In genomic region chr5:45220272-45220916, GRCm38 (mm10) we compare ENCODE assay signal across 9 mouse cellular contexts.
DNase-seq lines count a peak whose midpoint lies in the region; ATAC-seq and TF ChIP-seq lines count a peak whose summit lies in the region.
"Had no signal": no experiment of that assay in that cellular context is flagged by ENCODE, and none has a peak within 500 bp of the region (broad histone marks: within the 10 kb centered on the region; RNA-seq: fewer than 3 reads in every experiment).

No protein-coding gene starts in this region.

- no peak overlapping the region for H3K4me2 ChIP-seq in forebrain, embryonic 15.5 days (replicated peaks)
- no peak overlapping the region for H3K4me2 ChIP-seq in forebrain, embryonic 13.5 days
- no peak overlapping the region for H3K4me2 ChIP-seq in limb, embryonic 14.5 days (replicated peaks; ENCODE audit: low read depth, low read length, severe bottlenecking)
- H3K4me2 ChIP-seq: lung, embryonic 15.5 days had no signal

- WGBS in forebrain, embryonic 15.5 days: 62% methylated on average over 6 of the region's 6 CpGs
- WGBS in forebrain, embryonic 13.5 days: 81% methylated on average over 6 of the region's 6 CpGs
- 79% methylated on average over 6 of the region's 6 CpGs for WGBS in limb, embryonic 14.5 days
- 92% methylated on average over 6 of the region's 6 CpGs for WGBS in limb, embryonic 10.5 days
- WGBS in hindbrain, embryonic 10.5 days: 92% methylated on average over 6 of the region's 6 CpGs

- no peaks in the 10 kb centered on the region for H3K27me3 ChIP-seq in forebrain, embryonic 15.5 days
- no peaks in the 10 kb centered on the region for H3K27me3 ChIP-seq in forebrain, embryonic 13.5 days
- no peaks in the 10 kb centered on the region for H3K27me3 ChIP-seq in limb, embryonic 14.5 days (ENCODE audit: control insufficient read depth, insufficient read depth, low read length)
- no peaks in the 10 kb centered on the region for H3K27me3 ChIP-seq in limb, embryonic 10.5 days (ENCODE audit: low read depth, poor library complexity, severe bottlenecking)
- H3K27me3 ChIP-seq in hindbrain, embryonic 10.5 days (ENCODE audit: insufficient read depth, poor library complexity, severe bottlenecking): no peaks in the 10 kb centered on the region
- H3K27me3 ChIP-seq: lung, embryonic 15.5 days had no signal

- no peak overlapping the region for H3K9ac ChIP-seq in forebrain, embryonic 15.5 days (replicated peaks)
- H3K9ac ChIP-seq in forebrain, embryonic 13.5 days: no peak overlapping the region
- no peak overlapping the region for H3K9ac ChIP-seq in limb, embryonic 14.5 days (ENCODE audit: low read depth, low read length, severe bottlenecking)
- H3K9ac ChIP-seq: lung, embryonic 15.5 days had no signal

- no peaks in the 10 kb centered on the region for H3K36me3 ChIP-seq in forebrain, embryonic 15.5 days
- no peaks in the 10 kb centered on the region for H3K36me3 ChIP-seq in forebrain, embryonic 13.5 days (ENCODE audit: poor library complexity, severe bottlenecking)
- no peaks in the 10 kb centered on the region for H3K36me3 ChIP-seq in limb, embryonic 14.5 days (ENCODE audit: control insufficient read depth, insufficient read depth, low read length)
- H3K36me3 ChIP-seq in limb, embryonic 10.5 days: no peaks in the 10 kb centered on the region
- no peaks in the 10 kb centered on the region for H3K36me3 ChIP-seq in hindbrain, embryonic 10.5 days
- H3K36me3 ChIP-seq: lung, embryonic 15.5 days had no signal

- H3K27ac ChIP-seq in forebrain, embryonic 15.5 days (replicated peaks): peak overlapping the region; percentile 8; the same call in 1 of the 2 replicates
- H3K27ac ChIP-seq in forebrain, embryonic 13.5 days: no peak overlapping the region
- no peak overlapping the region for H3K27ac ChIP-seq in limb, embryonic 14.5 days (replicated peaks; ENCODE audit: low read depth, low read length)
- no peak overlapping the region for H3K27ac ChIP-seq in limb, embryonic 10.5 days
- peak overlapping the region; percentile 54 for H3K27ac ChIP-seq in layer of hippocampus, adult 2 months
- H3K27ac ChIP-seq in hindbrain, embryonic 10.5 days: no peak overlapping the region
- H3K27ac ChIP-seq: lung, embryonic 15.5 days had no signal

- TF ChIP-seq POLR2A in limb, embryonic 14.5 days (IDR thresholded peaks at IDR 0.05; ENCODE audit: borderline replicate concordance, extremely low read depth, insufficient read depth, insufficient read length): no peak

- H3K4me1 ChIP-seq in forebrain, embryonic 15.5 days: no peaks in the 10 kb centered on the region
- no peaks in the 10 kb centered on the region for H3K4me1 ChIP-seq in forebrain, embryonic 13.5 days
- no peaks in the 10 kb centered on the region for H3K4me1 ChIP-seq in limb, embryonic 14.5 days (ENCODE audit: control insufficient read depth, insufficient read depth, low read length)
- peaks cover 2% of the 10 kb centered on the region; the same call in 1 of the 2 replicates for H3K4me1 ChIP-seq in limb, embryonic 10.5 days
- H3K4me1 ChIP-seq in hindbrain, embryonic 10.5 days (replicated peaks): no peaks in the 10 kb centered on the region; the same call in 1 of the 2 replicates
- H3K4me1 ChIP-seq: lung, embryonic 15.5 days had no signal

- peak; percentile 62 for DNase-seq in limb, embryonic 14.5 days (ENCODE audit: low spot score)
- no peak for DNase-seq in limb, embryonic 10.5 days (ENCODE audit: low spot score)
- peak; percentile 15 to 69 for DNase-seq in layer of hippocampus, adult 2 months (ENCODE audit: low spot score in 2 of 2)
- DNase-seq in right cerebral cortex, postnatal 10 days (ENCODE audit: low spot score in 2 of 2): peak; percentile 28 to 47
- DNase-seq in cerebellum, adult 8-10 months: no peak
- no peak for DNase-seq in hindbrain, embryonic 10.5 days (ENCODE audit: low spot score)

- peak; percentile 73; the same call in 1 of the 2 replicates for ATAC-seq in forebrain, embryonic 15.5 days (replicated peaks)
- no peak for ATAC-seq in forebrain, embryonic 13.5 days
- no peak for ATAC-seq in limb, embryonic 14.5 days (ENCODE audit: low FRiP score, low read depth)

- no peak for TF ChIP-seq CTCF in layer of hippocampus, adult 2 months (conservative IDR thresholded peaks at IDR 0.05)

- H3K4me3 ChIP-seq in forebrain, embryonic 15.5 days: no peak overlapping the region
- H3K4me3 ChIP-seq in forebrain, embryonic 13.5 days: no peak overlapping the region
- H3K4me3 ChIP-seq in limb, embryonic 14.5 days (replicated peaks; ENCODE audit: low read length): no peak overlapping the region
- H3K4me3 ChIP-seq in limb, embryonic 10.5 days: no peak overlapping the region
- no peak overlapping the region for H3K4me3 ChIP-seq in layer of hippocampus, adult 2 months
- H3K4me3 ChIP-seq in hindbrain, embryonic 10.5 days: no peak overlapping the region
- H3K4me3 ChIP-seq: lung, embryonic 15.5 days had no signal

- H3K9me3 ChIP-seq in forebrain, embryonic 15.5 days: no peaks in the 10 kb centered on the region
- H3K9me3 ChIP-seq in forebrain, embryonic 13.5 days (replicated peaks): no peaks in the 10 kb centered on the region
- H3K9me3 ChIP-seq in limb, embryonic 14.5 days (ENCODE audit: control insufficient read depth, low read length): no peaks in the 10 kb centered on the region
- H3K9me3 ChIP-seq in limb, embryonic 10.5 days (replicated peaks): no peaks in the 10 kb centered on the region
- H3K9me3 ChIP-seq in hindbrain, embryonic 10.5 days: no peaks in the 10 kb centered on the region
- H3K9me3 ChIP-seq: lung, embryonic 15.5 days had no signal

Comparison
In these comparisons a context has a peak if more than half of its experiments do, and no peak if none do; other contexts are left out.
1. H3K27ac ChIP-seq: peak in forebrain, embryonic 15.5 days (single experiment) and layer of hippocampus, adult 2 months (single experiment); none in forebrain, embryonic 13.5 days (single experiment), limb, embryonic 14.5 days (single experiment), limb, embryonic 10.5 days (single experiment) and hindbrain, embryonic 10.5 days (single experiment).
2. DNase-seq: peak in limb, embryonic 14.5 days (single experiment), layer of hippocampus, adult 2 months (2 of 2) and right cerebral cortex, postnatal 10 days (2 of 2); none in limb, embryonic 10.5 days (single experiment), cerebellum, adult 8-10 months (single experiment) and hindbrain, embryonic 10.5 days (single experiment).